Mouse (Mus musculus) heart, embryonic 13.5 days (tissue): ENCODE data around the gene Sec22c. TPM values are rescaled to one million over a fixed set of nuclear protein-coding genes. Genes with fewer than 3 reads are reported as not detected.

Source experiments
- ATAC-seq: fragments of 200-750 bp; cut with Nextera tagmentation; 2 replicates; pipeline ENCODE4 v1.8.0; 2017; ENCODE audit warnings: moderate TSS enrichment; ENCODE audit not compliant: insufficient number of reproducible peaks, low FRiP score, low TSS enrichment; ENCODE audit errors: extremely low read depth
- H3K27ac ChIP-seq: fragments of 300-500 bp; sonication (generic); replicated peaks from 2 replicates; pipeline ENCODE4 v1.5.1; 2015; ENCODE audit warnings: moderate library complexity, mild to moderate bottlenecking, inconsistent platforms
- H3K27me3 ChIP-seq: fragments of 300-500 bp; sonication (generic); replicated peaks from 2 replicates; pipeline ENCODE4 v1.6.1; 2015; ENCODE audit warnings: mild to moderate bottlenecking, inconsistent platforms
- H3K36me3 ChIP-seq: fragments of 300-500 bp; sonication (generic); 2 replicates; pipeline ENCODE4 v1.6.1; 2015; ENCODE audit warnings: mild to moderate bottlenecking, inconsistent platforms
- H3K4me1 ChIP-seq: fragments of 300-500 bp; sonication (generic); 2 replicates; pipeline ENCODE4 v1.6.1; 2015; ENCODE audit warnings: inconsistent platforms
- H3K4me2 ChIP-seq: fragments of 300-500 bp; sonication (generic); 2 replicates; pipeline ENCODE4 v1.6.1; 2015; ENCODE audit warnings: inconsistent platforms, mild to moderate bottlenecking, moderate library complexity
- H3K4me3 ChIP-seq: fragments of 300-500 bp; sonication (generic); 2 replicates; pipeline ENCODE4 v1.5.1; 2015; ENCODE audit warnings: moderate library complexity, mild to moderate bottlenecking, inconsistent platforms
- H3K9ac ChIP-seq: fragments of 300-500 bp; sonication (generic); 2 replicates; pipeline ENCODE4 v1.6.1; 2015; ENCODE audit warnings: inconsistent platforms, mild to moderate bottlenecking, moderate library complexity
- H3K9me3 ChIP-seq: fragments of 300-500 bp; sonication (generic); 2 replicates; pipeline ENCODE4 v1.6.1; 2016; ENCODE audit warnings: inconsistent platforms
- WGBS: fragments of 180-500 bp; shearing (Covaris S2); methylation state at CpG from one replicate; pipeline ENCODE4 v1.1.7; 2015; ENCODE audit warnings: mixed read lengths; 5-methylcytosine and 5-hydroxymethylcytosine counted together
- polyA plus RNA-seq: library from polyadenylated mRNA; unstranded; fragments of >200 nt; fragmentation: Nextera tagmentation; extraction: Ambion mirVana; gene quantifications from 2 replicates; pipeline ENCODE4 v1.2.1, GENCODE M21; 2015

Sec22c gene
- polyA plus RNA-seq, 1 experiment from 2014 or later, result 6.3 TPM

DNA sequence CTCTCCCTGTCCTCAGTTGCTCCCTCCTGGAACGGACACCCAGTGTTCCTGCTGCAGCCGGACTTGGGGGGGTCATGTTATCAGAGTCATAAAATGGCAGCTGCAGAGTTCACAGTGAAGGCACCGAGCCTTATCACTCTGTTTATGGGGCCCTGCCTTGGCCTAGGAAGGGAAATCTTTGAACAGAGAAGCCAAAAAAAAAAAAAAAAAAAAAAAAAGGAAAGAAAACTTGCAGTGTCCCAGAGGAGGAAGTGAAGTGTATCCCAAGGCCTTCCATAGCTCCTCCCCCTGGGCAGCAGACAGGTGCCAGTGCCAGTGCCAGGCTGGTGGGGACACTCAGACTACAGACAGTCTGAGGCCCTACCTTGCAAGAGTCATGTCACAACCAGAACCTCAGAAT, 60.4 kb downstream of the Sec22c start:
- no peak overlapping the region for H3K27ac ChIP-seq
- 35% methylated on average over 3 of the region's 3 CpGs for WGBS
- peaks cover 23% of the 10 kb centered on the region for H3K4me1 ChIP-seq
- no peaks in the 10 kb centered on the region for H3K36me3 ChIP-seq
- H3K4me2 ChIP-seq, result no peak overlapping the region
- no peak overlapping the region for H3K4me3 ChIP-seq
- no peaks in the 10 kb centered on the region for H3K9me3 ChIP-seq
- no peak for ATAC-seq
- H3K27me3 ChIP-seq, result peaks cover 74% of the 10 kb centered on the region
- no peak overlapping the region for H3K9ac ChIP-seq

DNA sequence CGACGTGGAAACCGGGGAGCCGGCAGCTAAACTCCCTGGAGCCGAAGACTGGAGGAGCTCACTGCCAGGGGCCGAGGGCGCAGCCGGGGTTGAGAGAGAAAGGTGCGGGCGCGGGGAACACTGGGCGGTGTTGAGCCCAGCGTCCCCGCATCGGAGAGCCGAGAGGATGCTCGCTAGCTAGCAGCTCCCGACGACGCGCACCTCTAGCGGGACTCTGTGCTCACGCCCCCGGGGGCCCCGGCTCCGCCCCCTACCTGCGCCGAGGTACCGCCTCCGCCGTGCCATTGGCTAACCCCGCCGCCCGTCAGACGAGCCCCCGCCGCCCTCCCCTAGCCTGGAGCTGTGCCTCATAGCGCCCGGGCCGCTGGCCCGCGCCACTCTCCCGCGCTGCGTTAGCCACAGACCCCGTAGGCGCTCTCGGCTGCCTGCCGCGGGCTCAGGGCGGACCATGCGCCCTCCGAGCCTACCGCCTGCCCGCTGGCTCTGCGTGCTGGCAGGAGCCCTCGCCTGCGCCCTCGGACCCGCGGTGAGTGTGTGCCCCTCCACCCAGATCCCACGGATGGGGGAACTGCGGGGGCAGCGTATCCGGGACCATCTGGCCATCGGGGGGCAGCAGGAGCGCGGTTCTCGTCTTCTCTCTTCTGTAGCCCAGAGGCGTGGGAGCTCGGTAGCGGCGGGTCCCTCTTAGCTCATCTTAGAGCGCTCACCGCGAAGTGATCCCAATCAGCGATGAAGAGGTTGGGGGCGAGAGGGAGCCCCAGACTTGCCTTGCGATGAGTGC, 62.7 kb downstream of the Sec22c start, which contains the start of gene Vipr1:
Gene Vipr1, plus strand, starts transcription at position 316 of the 781 bp plus-strand sequence.
- Histone ChIP-seq H3K4me2 (peak within 1 kb of the TSS; percentile 95), H3K27ac (no peak within 1 kb of the TSS), H3K4me1 (peaks cover 23% of the 10 kb centered on the region), H3K36me3 (no peaks in the 10 kb centered on the region), H3K9ac (peak within 1 kb of the TSS; percentile 77), H3K9me3 (no peaks in the 10 kb centered on the region), H3K27me3 (peaks cover 96% of the 10 kb centered on the region), H3K4me3 (peak within 1 kb of the TSS; percentile 59)
- no peak for ATAC-seq
- under 1% methylated on average over 61 of the region's 79 CpGs for WGBS

DNA sequence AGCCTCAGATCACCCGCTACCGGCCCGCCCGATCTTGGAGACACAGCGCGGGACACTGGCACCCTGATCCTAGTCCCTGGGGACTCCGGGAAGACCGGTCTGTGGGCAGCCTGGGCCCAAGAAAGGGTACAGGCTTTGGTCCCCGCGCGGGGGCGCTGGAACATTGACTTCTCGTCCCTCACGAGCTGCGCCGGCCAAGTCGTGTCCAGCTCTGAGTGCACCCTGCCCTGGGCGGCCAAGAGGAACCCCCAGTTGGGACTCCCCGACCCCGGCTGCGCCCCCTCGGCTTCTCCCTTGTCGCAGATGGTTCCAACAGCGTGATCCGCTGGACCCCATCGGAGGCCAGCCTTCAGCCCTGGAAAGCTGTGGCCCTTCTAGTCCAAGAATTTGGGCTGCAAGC, 63.3 kb downstream of the Sec22c start, which contains the start of gene Lyzl4:
Gene Lyzl4, minus strand, starts transcription at position 96 of the 400 bp plus-strand sequence.
- 0 out of 2 replicates have a peak, but pooled peaks have one; percentile 53 for ATAC-seq
- Histone ChIP-seq H3K4me2 (peak within 1 kb of the TSS; percentile 95), H3K9ac (peak within 1 kb of the TSS; percentile 77), H3K36me3 (no peaks in the 10 kb centered on the region), H3K9me3 (no peaks in the 10 kb centered on the region), H3K4me3 (peak within 1 kb of the TSS; percentile 59), H3K27ac (no peak within 1 kb of the TSS), H3K27me3 (peaks cover 93% of the 10 kb centered on the region), H3K4me1 (peaks cover 23% of the 10 kb centered on the region)
- whole genome bisulfite sequencing, result under 1% methylated on average over 26 of the region's 26 CpGs

DNA sequence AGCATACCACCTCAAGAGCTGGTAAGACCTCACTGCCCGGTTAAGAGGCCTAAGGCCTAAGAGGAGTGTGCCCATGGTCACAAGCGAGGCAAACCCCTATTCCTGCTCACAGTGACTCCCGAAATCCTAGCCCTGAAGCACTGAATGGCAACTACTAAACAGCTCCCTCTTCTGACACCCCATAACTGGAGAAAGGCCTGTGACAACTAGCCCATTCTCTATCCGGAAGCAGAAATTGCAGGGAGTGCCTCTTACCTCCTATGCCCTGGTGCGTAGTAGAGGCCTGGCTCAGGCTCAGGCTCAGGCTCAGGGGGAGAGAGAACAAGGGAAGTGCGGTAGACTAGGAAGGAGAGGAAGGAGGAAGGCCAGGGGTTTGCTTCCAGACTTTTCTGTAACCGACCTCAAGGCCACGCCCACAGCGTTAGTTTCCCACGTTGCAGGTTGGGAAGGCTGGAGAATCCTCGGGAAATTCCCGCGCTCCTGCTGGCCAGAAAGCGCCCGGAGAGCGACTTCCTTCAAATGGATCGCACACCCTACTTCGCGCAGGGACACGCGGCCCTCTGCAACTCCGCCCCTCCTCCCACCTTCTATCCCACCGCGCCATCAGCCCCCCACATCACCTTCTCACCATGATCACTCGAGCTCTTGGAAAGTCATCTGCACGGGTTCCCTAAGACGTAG, 63.9 kb downstream of the Sec22c start:
- Histone ChIP-seq H3K27ac (no peak overlapping the region), H3K4me2 (peak overlapping the region; percentile 95), H3K4me3 (peak overlapping the region; percentile 59), H3K9me3 (no peaks in the 10 kb centered on the region), H3K36me3 (no peaks in the 10 kb centered on the region), H3K27me3 (peaks cover 94% of the 10 kb centered on the region), H3K9ac (peak overlapping the region; percentile 71), H3K4me1 (peaks cover 23% of the 10 kb centered on the region)
- ATAC-seq, result no peak
- 13% methylated on average over 27 of the region's 27 CpGs for WGBS

DNA sequence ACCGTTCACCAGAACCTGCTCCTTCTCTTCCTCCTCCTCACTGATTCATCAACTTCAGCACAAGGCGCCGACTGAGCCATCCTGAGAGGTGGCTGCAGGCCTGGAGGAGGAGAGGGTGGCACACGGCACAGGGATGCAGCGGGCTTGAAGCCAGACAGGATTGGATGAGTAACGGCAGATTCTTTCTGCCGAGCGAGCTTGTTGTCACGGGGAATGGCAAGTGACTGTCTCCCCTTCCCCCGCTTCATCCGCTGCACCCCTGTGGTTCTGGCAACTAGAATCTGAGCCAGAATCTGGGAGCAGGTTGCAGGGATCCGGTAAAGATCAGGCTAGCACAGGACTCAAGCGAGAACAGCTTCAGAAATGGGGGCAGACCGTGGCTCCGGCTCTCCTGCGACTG, 65.5 kb downstream of the Sec22c start:
- 39% methylated on average over 16 of the region's 16 CpGs for WGBS
- Histone ChIP-seq H3K27ac (no peak overlapping the region), H3K9me3 (no peaks in the 10 kb centered on the region), H3K4me1 (peaks cover 23% of the 10 kb centered on the region), H3K4me3 (no peak overlapping the region), H3K9ac (no peak overlapping the region), H3K36me3 (no peaks in the 10 kb centered on the region), H3K27me3 (peaks cover 93% of the 10 kb centered on the region), H3K4me2 (no peak overlapping the region)
- no peak for ATAC-seq

DNA sequence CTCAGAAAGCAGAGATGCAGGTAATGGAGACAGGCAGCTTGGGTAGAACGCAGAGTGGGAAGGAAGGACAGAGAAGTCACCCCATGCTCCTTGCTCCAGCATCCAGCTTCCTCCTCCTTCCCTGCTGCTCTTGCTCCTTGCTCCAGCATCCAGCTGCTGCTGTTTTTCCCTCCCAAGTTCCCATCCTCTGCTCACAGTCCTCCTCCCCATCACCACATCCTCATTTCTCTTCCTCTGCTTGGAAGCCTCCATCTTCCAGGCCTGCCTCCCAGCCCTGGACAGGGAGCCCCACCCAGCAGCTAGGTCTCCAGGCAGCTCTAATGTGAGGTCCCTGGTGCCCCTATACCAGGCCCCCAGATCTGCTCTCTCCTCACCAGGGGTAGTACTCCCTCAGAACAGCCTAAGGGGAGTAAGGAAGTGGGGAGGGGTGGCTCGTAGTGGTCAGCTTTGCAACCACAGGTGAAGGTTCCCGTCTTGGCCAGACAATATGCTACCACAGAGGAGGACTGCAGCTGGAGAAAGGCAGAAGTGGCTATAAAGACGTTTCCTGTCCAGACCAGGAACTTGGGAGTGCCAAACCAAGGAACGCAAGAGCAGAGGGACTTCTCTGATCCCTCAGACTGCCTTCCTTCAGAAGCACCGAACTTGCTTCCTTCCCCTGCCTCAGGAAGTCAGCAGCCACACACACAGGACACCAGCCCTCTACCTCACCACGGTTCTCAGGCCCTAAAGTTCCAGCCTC, 69.3 kb downstream of the Sec22c start:
- no peak overlapping the region for H3K27ac ChIP-seq
- H3K36me3 ChIP-seq, result no peaks in the 10 kb centered on the region
- no peak overlapping the region for H3K4me3 ChIP-seq
- H3K4me2 ChIP-seq, result no peak overlapping the region
- WGBS, result 48% methylated on average over 7 of the region's 7 CpGs
- H3K9me3 ChIP-seq, result no peaks in the 10 kb centered on the region
- no peak overlapping the region for H3K9ac ChIP-seq
- no peak for ATAC-seq
- H3K4me1 ChIP-seq, result peaks cover 11% of the 10 kb centered on the region
- H3K27me3 ChIP-seq, result peaks cover 63% of the 10 kb centered on the region

DNA sequence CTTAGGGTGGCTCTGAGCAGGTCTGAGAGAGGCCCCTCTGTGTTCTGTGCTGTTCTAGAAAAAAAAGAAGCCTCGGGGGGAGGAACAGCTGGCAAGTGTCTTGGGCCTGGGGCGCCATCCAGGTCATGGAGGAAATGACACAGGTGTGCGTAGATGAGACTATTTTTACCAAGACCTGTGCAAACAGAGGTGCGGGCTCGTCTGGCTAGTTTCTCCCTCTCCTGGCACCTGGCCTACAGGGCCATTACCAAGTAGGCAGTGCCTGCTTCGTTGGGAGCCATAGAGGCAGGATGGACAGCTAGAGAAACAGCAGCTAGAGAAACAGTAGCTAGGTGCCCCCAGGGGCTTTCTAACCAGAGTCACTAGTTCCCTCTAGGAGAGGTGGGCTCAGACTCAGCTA, 72.0 kb downstream of the Sec22c start:
- 68% methylated on average over 6 of the region's 6 CpGs for WGBS
- H3K4me1 ChIP-seq, result peaks cover 11% of the 10 kb centered on the region

DNA sequence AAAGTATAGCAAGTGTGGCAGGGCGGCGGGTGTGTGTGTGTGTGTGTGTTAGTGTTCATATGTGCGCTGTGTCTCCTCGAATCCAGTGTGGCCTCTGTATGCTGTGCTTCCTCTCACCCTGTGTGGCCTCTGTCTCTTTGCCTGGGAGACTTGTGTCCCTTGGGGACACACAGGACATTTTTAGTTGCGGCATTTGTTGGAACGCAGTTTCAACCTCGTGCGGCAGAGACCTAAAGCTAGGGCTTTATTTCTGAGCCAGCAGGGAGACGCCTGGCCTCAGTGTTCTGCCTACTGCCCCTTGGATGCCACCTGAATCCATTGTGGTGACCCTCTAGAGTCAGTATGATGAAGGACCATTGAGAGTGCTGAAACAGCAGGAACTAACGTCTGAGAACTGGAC, 72.4 kb downstream of the Sec22c start:
- no peak for ATAC-seq
- no peak overlapping the region for H3K27ac ChIP-seq
- WGBS, result 84% methylated on average over 10 of the region's 10 CpGs
- no peak overlapping the region for H3K4me3 ChIP-seq
- H3K9me3 ChIP-seq, result no peaks in the 10 kb centered on the region
- no peak overlapping the region for H3K4me2 ChIP-seq
- H3K4me1 ChIP-seq, result peaks cover 11% of the 10 kb centered on the region
- H3K9ac ChIP-seq, result no peak overlapping the region
- H3K36me3 ChIP-seq, result no peaks in the 10 kb centered on the region
- H3K27me3 ChIP-seq, result peaks cover 32% of the 10 kb centered on the region

More for the DNA sequence above, 72.0 kb downstream of the Sec22c start:
- H3K36me3 ChIP-seq, result no peaks in the 10 kb centered on the region
- no peak for ATAC-seq
- no peak overlapping the region for H3K4me2 ChIP-seq
- H3K9me3 ChIP-seq, result no peaks in the 10 kb centered on the region
- peaks cover 36% of the 10 kb centered on the region for H3K27me3 ChIP-seq
- H3K9ac ChIP-seq, result no peak overlapping the region
- H3K27ac ChIP-seq, result no peak overlapping the region
- no peak overlapping the region for H3K4me3 ChIP-seq

DNA sequence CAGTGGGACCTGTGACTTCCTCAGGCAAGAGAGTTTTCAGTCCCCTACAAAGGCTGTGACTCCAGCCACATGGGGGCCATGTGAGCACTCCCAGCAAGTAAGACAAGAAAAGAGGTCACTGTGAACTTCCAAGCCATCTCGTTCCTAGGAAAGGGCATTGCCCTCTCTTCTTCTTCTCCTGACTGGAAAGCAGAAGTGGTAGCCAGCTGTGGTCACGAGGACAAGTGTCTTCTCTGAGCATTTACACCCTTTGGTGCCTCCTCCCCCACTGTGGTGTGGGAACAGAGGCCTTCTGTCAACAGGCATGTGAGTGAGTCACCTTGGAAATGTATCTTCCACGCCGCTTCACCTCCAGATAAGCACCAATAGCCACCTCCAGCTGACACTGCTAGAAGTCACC, 73.3 kb downstream of the Sec22c start:
- no peak overlapping the region for H3K4me3 ChIP-seq
- no peaks in the 10 kb centered on the region for H3K9me3 ChIP-seq
- WGBS, result 30% methylated on average over 4 of the region's 4 CpGs
- no peak overlapping the region for H3K4me2 ChIP-seq
- no peak overlapping the region for H3K9ac ChIP-seq
- no peak overlapping the region for H3K27ac ChIP-seq
- H3K27me3 ChIP-seq, result peaks cover 27% of the 10 kb centered on the region
- no peak for ATAC-seq
- no peaks in the 10 kb centered on the region for H3K36me3 ChIP-seq
- H3K4me1 ChIP-seq, result peaks cover 11% of the 10 kb centered on the region

DNA sequence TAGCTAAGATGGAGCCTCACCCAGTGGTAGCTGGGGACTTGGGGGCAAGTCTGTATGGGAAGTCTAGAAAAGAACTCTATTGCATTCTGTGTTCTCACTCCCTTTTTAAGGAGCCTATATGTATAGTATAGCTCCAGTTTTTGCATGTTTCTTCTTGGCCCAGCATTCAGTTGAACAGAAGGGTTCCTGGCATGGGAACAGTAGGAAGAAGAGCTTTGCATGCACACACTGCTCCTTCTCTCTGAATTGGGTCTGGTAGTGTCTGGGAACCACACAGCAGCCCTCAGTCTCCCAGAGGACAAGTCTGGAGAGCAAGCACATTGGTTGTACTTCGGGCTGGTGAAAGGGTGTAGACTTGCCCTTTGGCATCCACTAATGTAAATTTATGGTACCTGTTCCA, 74.7 kb downstream of the Sec22c start:
- Histone ChIP-seq H3K9ac (no peak overlapping the region), H3K9me3 (no peaks in the 10 kb centered on the region), H3K27me3 (peaks cover 14% of the 10 kb centered on the region), H3K4me1 (peaks cover 11% of the 10 kb centered on the region), H3K36me3 (no peaks in the 10 kb centered on the region), H3K4me3 (no peak overlapping the region), H3K4me2 (no peak overlapping the region), H3K27ac (no peak overlapping the region)
- WGBS, result 78% methylated on average over 1 of the region's 1 CpGs
- no peak for ATAC-seq
